Comparison of ENCODE assay signal across 26 mouse cellular contexts in the genomic region with DNA sequence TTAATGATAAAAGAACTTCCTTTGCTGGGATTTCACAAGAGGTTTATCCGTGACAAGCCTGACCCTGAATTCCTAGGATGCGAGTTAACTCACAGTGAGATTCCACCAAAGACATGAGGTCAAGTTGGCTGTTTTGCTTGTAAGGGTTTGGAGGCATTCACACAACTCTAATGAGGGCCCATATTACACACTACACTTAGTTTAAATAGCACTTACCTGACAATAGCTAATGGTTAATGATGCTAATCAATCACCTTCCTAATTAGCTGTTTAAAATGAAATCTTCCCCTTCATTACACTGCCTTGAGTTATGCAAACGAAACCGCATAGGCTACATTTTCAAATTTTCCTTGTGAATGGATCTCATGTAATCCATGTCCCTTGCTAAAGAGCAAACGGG. TPM values are rescaled to one million over a fixed set of nuclear protein-coding genes. Genes with fewer than 3 reads are reported as not detected.
A peak's percentile ranks its signal among the peaks of the same experiment; 100 is the strongest.
DNase-seq lines count a peak whose midpoint lies in the region; ATAC-seq lines count a peak whose summit lies in the region.
"Had no signal": no experiment of that assay in that cellular context is flagged by ENCODE, and none has a peak within 500 bp of the region (broad histone marks: within the 10 kb centered on the region; RNA-seq: fewer than 3 reads in every experiment).

No protein-coding gene starts in this region.

- H3K36me3 ChIP-seq in forebrain, embryonic 12.5 days (replicated peaks), result no peaks in the 10 kb centered on the region
- no peaks in the 10 kb centered on the region for H3K36me3 ChIP-seq in forebrain, embryonic 15.5 days
- H3K36me3 ChIP-seq: heart, embryonic 10.5 days; heart, embryonic 13.5 days; hindbrain, embryonic 12.5 days had no signal

- no peak overlapping the region for H3K4me3 ChIP-seq in forebrain, embryonic 12.5 days (replicated peaks)
- H3K4me3 ChIP-seq in forebrain, embryonic 15.5 days, result no peak overlapping the region
- H3K4me3 ChIP-seq: heart, adult 2 months; heart, embryonic 10.5 days; heart, embryonic 13.5 days; hindbrain, embryonic 12.5 days had no signal

- peaks cover 2% of the 10 kb centered on the region; the same call in 1 of the 2 replicates for H3K4me1 ChIP-seq in forebrain, embryonic 12.5 days
- H3K4me1 ChIP-seq in forebrain, embryonic 15.5 days, result peaks cover 11% of the 10 kb centered on the region

- no peak overlapping the region for H3K4me2 ChIP-seq in forebrain, embryonic 12.5 days
- H3K4me2 ChIP-seq in forebrain, embryonic 15.5 days (replicated peaks), result no peak overlapping the region
- H3K4me2 ChIP-seq: heart, embryonic 13.5 days; hindbrain, embryonic 12.5 days had no signal

- no peak overlapping the region for H3K9ac ChIP-seq in forebrain, embryonic 12.5 days
- no peak overlapping the region for H3K9ac ChIP-seq in forebrain, embryonic 15.5 days (replicated peaks)
- H3K9ac ChIP-seq: heart, embryonic 13.5 days; hindbrain, embryonic 12.5 days had no signal

- no peaks in the 10 kb centered on the region for H3K9me3 ChIP-seq in forebrain, embryonic 12.5 days
- H3K9me3 ChIP-seq in forebrain, embryonic 15.5 days, result no peaks in the 10 kb centered on the region
- H3K9me3 ChIP-seq: heart, embryonic 10.5 days; heart, embryonic 13.5 days; hindbrain, embryonic 12.5 days had no signal

- H3K27me3 ChIP-seq in forebrain, embryonic 12.5 days, result peaks cover 66% of the 10 kb centered on the region
- peaks cover 5% of the 10 kb centered on the region; the same call in 1 of the 2 replicates for H3K27me3 ChIP-seq in forebrain, embryonic 15.5 days
- H3K27me3 ChIP-seq: heart, embryonic 13.5 days; hindbrain, embryonic 12.5 days had no signal

- 18% methylated on average over 5 of the region's 5 CpGs for WGBS in forebrain, embryonic 12.5 days
- WGBS in forebrain, embryonic 15.5 days, result 17% methylated on average over 5 of the region's 5 CpGs

- DNase-seq in heart, adult 11 months, result peak; percentile 8
- DNase-seq in heart, postnatal 4 days, result no peak
- peak; percentile 64 for DNase-seq in Muller cell, postnatal 12 days (ENCODE audit: inconsistent ontology term)
- DNase-seq in thymus, postnatal 10 days (ENCODE audit: low spot score in 2 of 2), result no peak
- DNase-seq: adrenal gland, adult 8-10 months; adrenal gland, postnatal 25 days; cerebellum, adult 18-20 months; cerebellum, adult 9-10 months; cerebellum, postnatal 14 days; gastrocnemius, postnatal 25 days; heart, adult 2 months; heart, postnatal 14 days; kidney, adult 2 months had no signal

- ATAC-seq in forebrain, embryonic 12.5 days (ENCODE audit: low FRiP score), result peak; percentile 36; the same call in 1 of the 2 replicates
- ATAC-seq in forebrain, embryonic 15.5 days (replicated peaks), result no peak
- ATAC-seq: activated CD4-positive, CD25-positive, alpha-beta regulatory T cell, adult 4 months; CD4-positive, CD25-positive, alpha-beta regulatory T cell, adult 4 months; hindbrain, postnatal 0 days; inflammation-experienced regulatory T-cells, adult 6 months; intestine, embryonic 16.5 days had no signal

- H3K27ac ChIP-seq in forebrain, embryonic 12.5 days, result no peak overlapping the region
- no peak overlapping the region for H3K27ac ChIP-seq in forebrain, embryonic 15.5 days (replicated peaks)
- H3K27ac ChIP-seq: heart, adult 2 months; heart, embryonic 10.5 days; heart, embryonic 13.5 days; hindbrain, embryonic 12.5 days; hindbrain, postnatal 0 days had no signal

RNA-seq across cellular contexts. Expression of a gene that starts 20.2 kb away (rescaled TPM):
- polyA plus RNA-seq in forebrain, embryonic 12.5 days (2016; fragmentation: Nextera tagmentation; extraction: Ambion mirVana), result 0.09 and 0.26 TPM in 2 replicates
- 0.18 and 0.33 TPM in 2 replicates for polyA plus RNA-seq in forebrain, embryonic 15.5 days (2015; fragmentation: Nextera tagmentation; extraction: Ambion mirVana)
- 10 to 100 TPM; 57.1 to 61.9 TPM for total RNA-seq in heart, postnatal 4 days (2021)
- total RNA-seq: hematopoietic stem cell, adult 5-6 weeks; MEL had no signal
- polyA plus RNA-seq: activated CD4-positive, CD25-positive, alpha-beta regulatory T cell, adult 4 months; C2C12; CD4-positive, CD25-positive, alpha-beta regulatory T cell, adult 4 months; inflammation-experienced regulatory T-cells, adult 6 months; intestine, embryonic 16.5 days had no signal

Comparison
In these comparisons a context has a peak if more than half of its experiments do, and no peak if none do; other contexts are left out.
1. DNase-seq: peak in heart, adult 11 months (single experiment) and Muller cell, postnatal 12 days (single experiment); none in heart, postnatal 4 days (single experiment) and thymus, postnatal 10 days (0 of 2).